Mouse (Mus musculus) liver, embryonic 14.5 days (tissue): ENCODE results near the gene Plekha4. TPM values are rescaled to one million over a fixed set of nuclear protein-coding genes. Genes with fewer than 3 reads are reported as not detected.

Source experiments
- ATAC-seq: fragments of 200-750 bp; cut with Nextera tagmentation; 2 replicates; pipeline ENCODE4 v1.8.0; 2017; ENCODE audit warnings: moderate number of reproducible peaks, mild to moderate bottlenecking, moderate library complexity; ENCODE audit not compliant: insufficient read depth
- DNase-seq, 3 experiments: peaks; one replicate each; pipeline ENCODE4 v3.0.0-alpha.2; 2012 to 2013; ENCODE audit warnings: low read depth in 3 of 3, low spot score in 3 of 3
- H3K27ac ChIP-seq: fragments of 300-500 bp; sonication (generic); 2 replicates; pipeline ENCODE4 v1.5.1; 2014; ENCODE audit warnings: moderate library complexity, mild to moderate bottlenecking, control low read depth, inconsistent platforms
- H3K27me3 ChIP-seq: fragments of 300-500 bp; sonication (generic); 2 replicates; pipeline ENCODE4 v1.6.1; 2014; ENCODE audit warnings: mild to moderate bottlenecking, low read length, moderate library complexity; ENCODE audit not compliant: control insufficient read depth, insufficient read depth
- H3K36me3 ChIP-seq: fragments of 300-500 bp; sonication (generic); replicated peaks from 2 replicates; pipeline ENCODE4 v1.6.1; 2014; ENCODE audit warnings: low read depth; ENCODE audit not compliant: control insufficient read depth, insufficient read depth
- H3K4me1 ChIP-seq, 2 experiments: fragments of 200-500 bp in 1 of 2; fragments of 300-500 bp in 1 of 2; sonication (generic) in 1 of 2; replicated peaks; 2 replicates each; pipeline ENCODE4 v1.6.1; 2012 to 2014; ENCODE audit warnings: antibody characterized with exemption in 1 of 2, inconsistent platforms in 1 of 2, low read length in 1 of 2; ENCODE audit not compliant: control insufficient read depth in 2 of 2, insufficient read depth in 2 of 2
- H3K4me2 ChIP-seq: fragments of 300-500 bp; sonication (generic); 2 replicates; pipeline ENCODE4 v1.6.1; 2014; ENCODE audit warnings: low read depth, mild to moderate bottlenecking, control low read depth, moderate library complexity
- H3K4me3 ChIP-seq, 2 experiments: fragments of 200-500 bp in 1 of 2; fragments of 300-500 bp in 1 of 2; sonication (generic) in 1 of 2; 2 replicates each; pipeline ENCODE4 v1.5.1; 2012 to 2014; ENCODE audit warnings: low read depth in 2 of 2, low read length in 2 of 2, mild to moderate bottlenecking in 2 of 2, control low read depth in 1 of 2, inconsistent platforms in 1 of 2, moderate library complexity in 1 of 2; ENCODE audit not compliant: insufficient read depth in 1 of 2
- H3K9ac ChIP-seq: fragments of 300-500 bp; sonication (generic); replicated peaks from 2 replicates; pipeline ENCODE4 v1.6.1; 2014; ENCODE audit warnings: mild to moderate bottlenecking, control low read depth, moderate library complexity
- H3K9me3 ChIP-seq: fragments of 300-500 bp; sonication (generic); 2 replicates; pipeline ENCODE4 v1.6.1; 2016; ENCODE audit warnings: low read length, mixed read lengths; ENCODE audit not compliant: control insufficient read depth
- CTCF ChIP-seq: IDR thresholded peaks from 2 replicates; pipeline ENCODE4 v1.5.1; 2016; ENCODE audit warnings: antibody characterized with exemption, low read depth, control low read depth
- EP300 ChIP-seq: IDR thresholded peaks from 2 replicates; pipeline ENCODE4 v1.6.1; 2016; ENCODE audit warnings: antibody characterized with exemption, low read depth
- WGBS: fragments of 180-500 bp; shearing (Covaris S2); extraction: QIAGEN DNeasy Blood & Tissue Kit; methylation state at CpG from one replicate; pipeline ENCODE4 v1.1.7; 2014; ENCODE audit not compliant: insufficient replicate concordance; 5-methylcytosine and 5-hydroxymethylcytosine counted together
- polyA plus RNA-seq, 2 experiments: library from polyadenylated mRNA; depleted of rRNA in 1 of 2; stranded (reverse) in 1 of 2; unstranded in 1 of 2; fragments of >200 nt; fragmentation: Nextera tagmentation in 1 of 2; extraction: Ambion mirVana in 1 of 2; gene quantifications; 2 replicates each; pipeline versions ENCODE4 v1.2.1 to v1.2.3; 2012 to 2014

The Plekha4 gene
- polyA plus RNA-seq, 2 experiments = 0.41 to 0.90 TPM

GRCm38 (mm10) chr7:45593118-45593815 lies 67.1 kb downstream of the Plekha4 start:
- ATAC-seq = no peak

DNA sequence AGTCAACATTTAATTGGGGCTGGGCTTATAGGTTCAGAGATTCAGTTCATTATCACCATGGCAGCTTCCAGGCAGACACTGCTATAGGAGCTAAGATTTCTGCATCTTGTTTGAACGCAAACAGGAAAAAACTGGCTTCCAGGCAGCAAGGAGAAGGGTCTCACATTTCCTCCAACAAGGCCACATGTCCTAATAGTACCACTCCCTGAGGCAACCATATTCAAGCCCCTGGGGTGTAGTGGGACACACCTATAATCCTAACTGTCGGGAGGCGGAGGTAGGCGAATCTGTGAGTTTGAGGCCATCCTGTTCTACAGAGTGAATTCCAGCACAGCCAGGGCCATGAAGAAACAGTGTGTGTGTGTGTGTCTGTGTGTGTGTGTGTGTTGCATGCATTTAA lies 69.0 kb downstream of the Plekha4 start:
- Histone ChIP-seq H3K9ac (no peak overlapping the region), H3K27me3 (no peaks in the 10 kb centered on the region), H3K27ac (no peak overlapping the region), H3K4me3 (no peak overlapping the region), H3K4me2 (no peak overlapping the region), H3K36me3 (no peaks in the 10 kb centered on the region), H3K4me1 (no peaks in the 10 kb centered on the region), H3K9me3 (no peaks in the 10 kb centered on the region)
- WGBS = 61% methylated on average over 4 of the region's 4 CpGs
- ATAC-seq (no peak), DNase-seq (no peak)
- TF ChIP-seq EP300 (no peak), CTCF (no peak)

More at GRCm38 (mm10) chr7:45593118-45593815, 67.1 kb downstream of the Plekha4 start:
- DNase-seq = peak; percentile 51 to 60 (median 54)
- Histone ChIP-seq H3K4me1 (0 out of 4 replicates have a peak, but pooled peaks cover 0 to 4% of the 10 kb centered on the region in 2 experiments), H3K27me3 (no peaks in the 10 kb centered on the region), H3K36me3 (no peaks in the 10 kb centered on the region), H3K4me3 (no peak overlapping the region), H3K27ac (no peak overlapping the region), H3K9ac (no peak overlapping the region), H3K9me3 (no peaks in the 10 kb centered on the region), H3K4me2 (no peak overlapping the region)
- no peak for TF ChIP-seq EP300
- TF ChIP-seq CTCF = peak; percentile 97
- WGBS = 16% methylated on average over 10 of the region's 10 CpGs

DNA sequence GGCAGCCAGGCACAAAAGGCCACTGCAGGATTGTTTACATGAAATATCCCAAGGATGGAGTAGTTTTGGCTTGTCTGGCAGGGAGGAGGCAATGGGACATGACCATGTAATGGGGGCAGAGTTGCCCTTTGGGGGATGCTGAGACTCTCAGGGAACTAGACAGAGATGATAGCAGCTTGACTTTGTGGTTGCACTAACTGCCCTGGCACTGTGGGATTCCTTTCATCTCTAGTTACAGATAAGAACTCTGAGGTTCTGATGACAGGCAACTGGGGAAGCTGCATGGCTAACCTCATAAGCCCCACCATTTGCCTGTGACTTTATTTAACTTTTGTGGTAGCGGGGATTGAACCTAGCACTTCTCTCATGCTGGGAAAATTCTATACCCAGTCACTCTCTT lies 70.0 kb downstream of the Plekha4 start:
- Histone ChIP-seq H3K9ac (no peak overlapping the region), H3K9me3 (no peaks in the 10 kb centered on the region), H3K27me3 (no peaks in the 10 kb centered on the region), H3K4me3 (no peak overlapping the region), H3K27ac (no peak overlapping the region), H3K36me3 (no peaks in the 10 kb centered on the region), H3K4me1 (no peaks in the 10 kb centered on the region), H3K4me2 (no peak overlapping the region)
- TF ChIP-seq CTCF (no peak), EP300 (no peak)
- 39% methylated on average over 1 of the region's 1 CpGs for WGBS
- ATAC-seq = no peak
- no peak for DNase-seq

GRCm38 (mm10) chr7:45597013-45597412 lies 70.9 kb downstream of the Plekha4 start:
- ATAC-seq (no peak), DNase-seq (no peak)
- no peaks in the 10 kb centered on the region for H3K4me1 ChIP-seq
- WGBS = 67% methylated on average over 5 of the region's 5 CpGs
- TF ChIP-seq EP300 = no peak
- TF ChIP-seq CTCF = no peak
- H3K27ac ChIP-seq = no peak overlapping the region
- no peak overlapping the region for H3K4me3 ChIP-seq
- H3K27me3 ChIP-seq = no peaks in the 10 kb centered on the region
- no peak overlapping the region for H3K9ac ChIP-seq
- H3K36me3 ChIP-seq = no peaks in the 10 kb centered on the region
- H3K4me2 ChIP-seq = no peak overlapping the region
- H3K9me3 ChIP-seq = no peaks in the 10 kb centered on the region

GRCm38 (mm10) chr7:45597527-45597926 lies 71.4 kb downstream of the Plekha4 start:
- H3K4me2 ChIP-seq = no peak overlapping the region
- DNase-seq (no peak), ATAC-seq (no peak)
- H3K36me3 ChIP-seq = no peaks in the 10 kb centered on the region
- no peaks in the 10 kb centered on the region for H3K4me1 ChIP-seq
- no peaks in the 10 kb centered on the region for H3K27me3 ChIP-seq
- no peaks in the 10 kb centered on the region for H3K9me3 ChIP-seq
- no peak overlapping the region for H3K4me3 ChIP-seq
- no peak overlapping the region for H3K27ac ChIP-seq
- WGBS = 75% methylated on average over 6 of the region's 6 CpGs
- no peak overlapping the region for H3K9ac ChIP-seq
- no peak for TF ChIP-seq EP300
- no peak for TF ChIP-seq CTCF
